Mouse (Mus musculus): Measurements from ENCODE around the gene Il6st.

The Il6st gene

GRCm38 (mm10) chr13:112442867-112443529, 20.9 kb upstream of the Il6st start:
- no peak for DNase-seq (ENCODE audit: low spot score)

- DNase-seq (ENCODE audit: low spot score) = no peak
Measured at GRCm38 (mm10) chr13:112447108-112447665, 16.7 kb upstream of the Il6st start.

- no peak for DNase-seq (ENCODE audit: low spot score)
Measured at GRCm38 (mm10) chr13:112450210-112450609, 13.7 kb upstream of the Il6st start.

- DNase-seq (ENCODE audit: low spot score) = no peak
Measured at GRCm38 (mm10) chr13:112457366-112457765, 6.5 kb upstream of the Il6st start.

GRCm38 (mm10) chr13:112458016-112458415, 5.9 kb upstream of the Il6st start:
- DNase-seq (ENCODE audit: low spot score) = no peak

- no peak for DNase-seq (ENCODE audit: low spot score)
Measured at GRCm38 (mm10) chr13:112458435-112459018, 5.3 kb upstream of the Il6st start.

- no peak for DNase-seq (ENCODE audit: low spot score)
Measured at GRCm38 (mm10) chr13:112459956-112460355, 3.9 kb upstream of the Il6st start.

GRCm38 (mm10) chr13:112462411-112462987, 1.4 kb upstream of the Il6st start:
- no peak for DNase-seq (ENCODE audit: low spot score)

GRCm38 (mm10) chr13:112463337-112463802, 500 bp upstream of the Il6st start:
- DNase-seq (ENCODE audit: low spot score) = no peak

- no peak for DNase-seq (ENCODE audit: low spot score)
Measured at GRCm38 (mm10) chr13:112464626-112465287, 887 bp downstream of the Il6st start.

- DNase-seq (ENCODE audit: low spot score) = no peak
Measured at GRCm38 (mm10) chr13:112465585-112465984, 1.7 kb downstream of the Il6st start.

GRCm38 (mm10) chr13:112466136-112466945, 2.5 kb downstream of the Il6st start:
- no peak for DNase-seq (ENCODE audit: low spot score)

GRCm38 (mm10) chr13:112466946-112467255, 3.0 kb downstream of the Il6st start:
- no peak for DNase-seq (ENCODE audit: low spot score)

- DNase-seq (ENCODE audit: low spot score) = no peak
Measured at GRCm38 (mm10) chr13:112467384-112467783, 3.5 kb downstream of the Il6st start.

- DNase-seq (ENCODE audit: low spot score) = no peak
Measured at GRCm38 (mm10) chr13:112469491-112469890, 5.6 kb downstream of the Il6st start.

GRCm38 (mm10) chr13:112471201-112471600, 7.3 kb downstream of the Il6st start:
- DNase-seq (ENCODE audit: low spot score) = no peak

- no peak for DNase-seq (ENCODE audit: low spot score)
Measured at GRCm38 (mm10) chr13:112472401-112473023, 8.6 kb downstream of the Il6st start.

GRCm38 (mm10) chr13:112473757-112474755, 10.2 kb downstream of the Il6st start:
- DNase-seq (ENCODE audit: low spot score) = no peak

GRCm38 (mm10) chr13:112479032-112479431, 15.2 kb downstream of the Il6st start:
- no peak for DNase-seq (ENCODE audit: low spot score)

GRCm38 (mm10) chr13:112479926-112480325, 16.1 kb downstream of the Il6st start:
- DNase-seq (ENCODE audit: low spot score) = no peak

Data from c-Kit-positive CD71-positive TER-119-positive erythroid progenitor cells, embryonic 14.5 days (primary cell).